Mouse (Mus musculus) brain, embryonic 14.5 days (tissue): Measurements from ENCODE around the gene Plekha5.

Experiments
- CTCF ChIP-seq: fragments of 200-500 bp; IDR thresholded peaks from 2 replicates; pipeline ENCODE4 v1.5.1; 2012; ENCODE audit warnings: inconsistent platforms, mild to moderate bottlenecking, moderate library complexity, borderline replicate concordance; ENCODE audit not compliant: insufficient read depth, insufficient read length; ENCODE audit errors: extremely low read depth
- POLR2A ChIP-seq: fragments of 200-500 bp; IDR thresholded peaks from 2 replicates; pipeline ENCODE4 v1.6.1; 2012; ENCODE audit warnings: mild to moderate bottlenecking, inconsistent platforms, borderline replicate concordance; ENCODE audit not compliant: poor library complexity, insufficient read depth, insufficient read length, severe bottlenecking; ENCODE audit errors: extremely low read depth

- TF ChIP-seq POLR2A (no peak), CTCF (no peak)
Measured at GRCm38 (mm10) chr6:140546648-140547201, 122.9 kb downstream of the Plekha5 start.
